Mouse (Mus musculus): ENCODE results near the gene Rap1gap.

DNA sequence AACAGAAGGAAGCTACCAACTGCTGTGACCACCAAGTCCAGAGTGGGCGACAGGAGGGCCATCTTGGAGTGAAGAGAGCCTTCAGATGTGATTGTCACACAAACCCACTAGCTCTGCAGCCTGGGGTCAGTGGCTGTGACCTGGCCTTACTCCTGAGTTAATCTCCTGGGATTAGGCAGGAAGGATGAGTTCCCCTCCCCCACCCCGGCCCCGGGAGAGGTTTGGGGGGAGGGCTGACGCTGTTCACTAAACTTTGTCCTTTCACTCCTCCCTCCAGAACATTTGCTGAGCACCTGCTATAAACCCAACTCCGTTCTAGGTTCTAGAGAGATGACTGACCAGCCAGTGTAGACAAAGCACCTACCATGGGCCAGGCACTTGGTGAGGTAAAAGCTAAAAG is 101.8 kb downstream of the Rap1gap start:
- TF ChIP-seq CTCF (IDR thresholded peaks at IDR 0.05; ENCODE audit: borderline replicate concordance, extremely low read depth, insufficient read depth, insufficient read length) (no peak), POLR2A (IDR thresholded peaks at IDR 0.05; ENCODE audit: borderline replicate concordance, extremely low read depth, insufficient read depth, insufficient read length, poor library complexity, severe bottlenecking) (no peak)
